Mouse (Mus musculus): Measurements from ENCODE around the gene Rsph1.

DNA sequence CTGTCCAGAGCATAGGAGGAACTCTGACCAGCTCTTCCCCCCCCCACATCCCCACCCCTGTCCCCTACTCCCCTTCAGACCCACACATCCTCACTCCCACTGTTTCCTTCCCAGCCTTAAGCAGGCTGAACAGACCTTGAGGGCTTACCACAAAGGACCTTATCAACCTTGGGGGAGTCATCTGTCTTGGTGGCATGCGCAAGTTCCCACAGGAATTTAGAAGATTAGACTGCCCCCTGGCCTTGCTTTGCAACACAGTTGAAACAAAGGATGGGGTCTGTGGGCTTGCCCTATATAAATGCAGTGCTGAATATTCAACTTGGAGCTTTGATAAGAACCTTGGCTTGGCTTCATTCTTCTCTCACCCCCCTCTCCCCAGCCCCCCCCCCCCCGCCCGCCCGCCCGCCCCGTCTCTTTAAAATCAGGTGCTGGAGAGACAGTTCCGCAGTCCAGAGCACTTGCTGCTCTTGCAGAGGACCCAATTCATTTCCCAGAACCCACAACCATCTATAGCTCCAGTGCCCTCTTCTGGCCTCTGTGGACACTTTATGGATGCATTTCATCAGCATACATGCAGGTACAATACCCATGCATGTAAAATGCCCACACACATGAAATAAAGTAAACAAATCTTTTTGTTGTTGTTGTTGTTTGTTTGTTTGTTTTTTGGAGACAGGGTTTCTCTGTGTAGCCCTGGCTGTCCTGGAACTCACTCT is 5.9 kb downstream of the Rsph1 start:
- TF ChIP-seq POLR2A (IDR thresholded peaks at IDR 0.05; ENCODE audit: control insufficient read depth, extremely low read depth, insufficient read depth, low read length, poor library complexity), result no peak
- no peak for TF ChIP-seq CTCF (IDR thresholded peaks at IDR 0.05; ENCODE audit: borderline replicate concordance, control insufficient read depth, extremely low read depth, insufficient read depth, low read length, poor library complexity)

All from thymus, adult 2 months (tissue).